Mouse (Mus musculus) limb, embryonic 14.5 days (tissue): Measurements from ENCODE around the gene Cyp2j8. TPM values are rescaled to one million over a fixed set of nuclear protein-coding genes. Genes with fewer than 3 reads are reported as not detected.
"Not testable (repeated sequence)": the region's sequence is repeated elsewhere in the genome, so short reads cannot be mapped to it uniquely, and the experiment has no call there.

Experiments
- ATAC-seq: fragments of 200-750 bp; cut with Nextera tagmentation; 2 replicates; pipeline ENCODE4 v1.8.0; 2017; ENCODE audit warnings: low read depth, moderate number of reproducible peaks, moderate TSS enrichment; ENCODE audit not compliant: low FRiP score
- DNase-seq: peaks from one replicate; pipeline ENCODE4 v3.0.0-alpha.2; 2015; ENCODE audit warnings: low spot score
- H3K27ac ChIP-seq: fragments of 300-500 bp; sonication (generic); replicated peaks from 2 replicates; pipeline ENCODE4 v1.5.1; 2014; ENCODE audit warnings: low read depth, mild to moderate bottlenecking, low read length, moderate library complexity, mixed read lengths
- H3K27me3 ChIP-seq: fragments of 300-500 bp; sonication (generic); 2 replicates; pipeline ENCODE4 v1.6.1; 2014; ENCODE audit warnings: low read length, mixed read lengths; ENCODE audit not compliant: control insufficient read depth, insufficient read depth
- H3K36me3 ChIP-seq: fragments of 300-500 bp; sonication (generic); 2 replicates; pipeline ENCODE4 v1.6.1; 2014; ENCODE audit warnings: mild to moderate bottlenecking, low read length, moderate library complexity, mixed read lengths; ENCODE audit not compliant: control insufficient read depth, insufficient read depth
- H3K4me1 ChIP-seq: fragments of 300-500 bp; sonication (generic); 2 replicates; pipeline ENCODE4 v1.6.1; 2014; ENCODE audit warnings: antibody characterized with exemption, low read length, mixed read lengths; ENCODE audit not compliant: control insufficient read depth, insufficient read depth
- H3K4me2 ChIP-seq: fragments of 300-500 bp; sonication (generic); replicated peaks from 2 replicates; pipeline ENCODE4 v1.6.1; 2014; ENCODE audit warnings: low read depth, mild to moderate bottlenecking, low read length, moderate library complexity; ENCODE audit not compliant: severe bottlenecking
- H3K4me3 ChIP-seq: fragments of 300-500 bp; sonication (generic); replicated peaks from 2 replicates; pipeline ENCODE4 v1.5.1; 2014; ENCODE audit warnings: low read length
- H3K9ac ChIP-seq: fragments of 300-500 bp; sonication (generic); 2 replicates; pipeline ENCODE4 v1.6.1; 2014; ENCODE audit warnings: mild to moderate bottlenecking, low read depth, low read length, moderate library complexity; ENCODE audit not compliant: severe bottlenecking
- H3K9me3 ChIP-seq: fragments of 300-500 bp; sonication (generic); 2 replicates; pipeline ENCODE4 v1.6.1; 2016; ENCODE audit warnings: low read length; ENCODE audit not compliant: control insufficient read depth
- POLR2A ChIP-seq: fragments of 200-500 bp; IDR thresholded peaks from 2 replicates; pipeline ENCODE4 v1.8.0; 2012; ENCODE audit warnings: inconsistent platforms, mild to moderate bottlenecking, moderate library complexity, borderline replicate concordance; ENCODE audit not compliant: insufficient read depth, insufficient read length; ENCODE audit errors: extremely low read depth
- WGBS: fragments of 180-500 bp; shearing (Covaris S2); extraction: QIAGEN DNeasy Blood & Tissue Kit; methylation state at CpG from one replicate; pipeline ENCODE4 v1.1.7; 2014; 5-methylcytosine and 5-hydroxymethylcytosine counted together
- polyA plus RNA-seq, 2 experiments: library from polyadenylated mRNA; depleted of rRNA in 1 of 2; stranded (reverse) in 1 of 2; unstranded in 1 of 2; fragments of >200 nt; fragmentation: Nextera tagmentation in 1 of 2; extraction: Ambion mirVana in 1 of 2; gene quantifications; 2 replicates each; pipeline versions ENCODE4 v1.2.1 to v1.2.3; 2012 to 2014

Cyp2j8 gene
- polyA plus RNA-seq, 2 experiments = 0.05 to 0.12 TPM

DNA sequence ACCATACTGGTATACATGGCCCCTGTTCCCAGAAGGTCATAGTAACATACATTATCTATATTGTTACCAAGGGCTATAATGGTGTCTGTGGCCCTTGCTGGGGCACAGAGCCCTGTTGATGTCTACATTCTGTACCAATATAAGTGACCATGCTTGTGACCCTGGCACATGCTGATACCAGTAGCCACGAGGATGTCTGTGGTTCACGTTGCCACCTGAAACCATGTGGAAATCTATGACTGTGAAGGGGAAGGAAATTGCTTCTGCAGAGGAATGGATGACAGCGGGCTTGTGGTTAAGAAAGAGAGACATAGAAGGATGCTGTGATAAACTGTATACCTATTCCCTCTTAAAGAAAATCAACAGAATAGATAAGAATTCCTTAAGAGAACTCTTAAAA, 2.9 kb upstream of the Cyp2j8 start:
- H3K27me3 ChIP-seq = no peaks in the 10 kb centered on the region
- no peaks in the 10 kb centered on the region for H3K36me3 ChIP-seq
- no peak for ATAC-seq
- H3K9ac ChIP-seq = no peak overlapping the region
- no peak overlapping the region for H3K27ac ChIP-seq
- no peaks in the 10 kb centered on the region for H3K4me1 ChIP-seq
- no peak for DNase-seq
- H3K4me2 ChIP-seq = no peak overlapping the region
- whole genome bisulfite sequencing = 85% methylated on average over 3 of the region's 3 CpGs
- no peak overlapping the region for H3K4me3 ChIP-seq
- no peak for TF ChIP-seq POLR2A
- H3K9me3 ChIP-seq = no peaks in the 10 kb centered on the region

DNA sequence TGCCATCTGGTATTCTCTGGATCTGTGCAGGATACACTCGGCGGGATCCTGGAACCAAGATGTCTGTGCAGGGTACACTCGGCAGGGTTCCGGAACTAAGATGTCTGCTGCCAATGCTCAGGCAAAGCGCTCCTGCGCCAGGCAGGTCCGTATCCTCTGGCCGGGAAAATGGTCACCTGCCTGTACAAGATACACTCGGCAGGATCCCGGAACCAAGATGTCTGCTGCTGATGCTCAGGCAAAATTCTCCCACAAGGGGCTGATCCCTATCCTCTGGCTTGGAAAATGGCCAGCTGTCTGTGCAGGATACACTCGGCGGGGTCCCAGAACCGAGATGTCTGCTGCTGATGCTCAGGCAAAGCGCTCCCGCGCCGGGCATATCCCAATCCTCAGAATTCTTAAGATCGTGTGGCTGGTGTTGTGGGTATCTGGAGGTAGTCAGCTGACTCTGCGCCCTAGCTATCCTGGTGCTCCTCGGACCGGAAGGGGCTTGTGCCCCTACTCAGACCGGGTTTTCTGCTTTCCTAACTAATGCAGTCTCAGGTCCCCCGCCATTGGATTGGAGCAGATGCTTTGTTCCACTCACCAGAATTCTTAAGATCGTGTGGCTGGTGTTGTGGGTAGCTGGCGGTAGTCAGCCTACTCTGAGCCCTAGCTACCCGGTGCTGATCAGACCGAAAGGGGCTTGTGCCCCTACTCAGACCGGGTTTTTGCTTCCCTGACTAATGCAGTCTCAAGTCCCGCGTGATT, 43.7 kb downstream of the Cyp2j8 start:
- not testable (repeated sequence) for DNase-seq, H3K27ac ChIP-seq, H3K9ac ChIP-seq, ATAC-seq, H3K4me1 ChIP-seq, H3K9me3 ChIP-seq, H3K36me3 ChIP-seq, H3K4me2 ChIP-seq, H3K4me3 ChIP-seq, H3K27me3 ChIP-seq
- WGBS = 85% methylated on average over 30 of the region's 30 CpGs

Other genes with a start within 250 kb of the Cyp2j8 start
- not detected in 2 replicates for gene Cyp2j11, start 158.7 kb downstream of the Cyp2j8 start, polyA plus RNA-seq (2012; rRNA removed)
- gene Cyp2j11, start 158.7 kb downstream of the Cyp2j8 start, polyA plus RNA-seq (2014; fragmentation: Nextera tagmentation; extraction: Ambion mirVana) = not detected in 2 replicates
- gene Cyp2j6, start 46.3 kb upstream of the Cyp2j8 start, polyA plus RNA-seq (2012; rRNA removed) = 4.5 and 5.0 TPM in 2 replicates
- gene Cyp2j6, start 46.3 kb upstream of the Cyp2j8 start, polyA plus RNA-seq (2014; fragmentation: Nextera tagmentation; extraction: Ambion mirVana) = 5.6 and 7.0 TPM in 2 replicates
- 1.3 and 1.6 TPM in 2 replicates for gene Cyp2j9, start 84.2 kb upstream of the Cyp2j8 start, polyA plus RNA-seq (2012; rRNA removed)
- gene Cyp2j9, start 84.2 kb upstream of the Cyp2j8 start, polyA plus RNA-seq (2014; fragmentation: Nextera tagmentation; extraction: Ambion mirVana) = 1.8 and 2.1 TPM in 2 replicates
- not detected in 2 replicates for gene Cyp2j5, start 156.8 kb upstream of the Cyp2j8 start, polyA plus RNA-seq (2012; rRNA removed)
- not detected in 2 replicates for gene Cyp2j5, start 156.8 kb upstream of the Cyp2j8 start, polyA plus RNA-seq (2014; fragmentation: Nextera tagmentation; extraction: Ambion mirVana)